Mouse (Mus musculus): ENCODE measurements around the gene Pigb. TPM values are rescaled to one million over a fixed set of nuclear protein-coding genes. Genes with fewer than 3 reads are reported as not detected.
A peak's percentile ranks its signal among the peaks of the same experiment; 100 is the strongest.

The Pigb gene
- polyA plus RNA-seq, 1 experiment from 2014 or later: 14.7 TPM

DNA sequence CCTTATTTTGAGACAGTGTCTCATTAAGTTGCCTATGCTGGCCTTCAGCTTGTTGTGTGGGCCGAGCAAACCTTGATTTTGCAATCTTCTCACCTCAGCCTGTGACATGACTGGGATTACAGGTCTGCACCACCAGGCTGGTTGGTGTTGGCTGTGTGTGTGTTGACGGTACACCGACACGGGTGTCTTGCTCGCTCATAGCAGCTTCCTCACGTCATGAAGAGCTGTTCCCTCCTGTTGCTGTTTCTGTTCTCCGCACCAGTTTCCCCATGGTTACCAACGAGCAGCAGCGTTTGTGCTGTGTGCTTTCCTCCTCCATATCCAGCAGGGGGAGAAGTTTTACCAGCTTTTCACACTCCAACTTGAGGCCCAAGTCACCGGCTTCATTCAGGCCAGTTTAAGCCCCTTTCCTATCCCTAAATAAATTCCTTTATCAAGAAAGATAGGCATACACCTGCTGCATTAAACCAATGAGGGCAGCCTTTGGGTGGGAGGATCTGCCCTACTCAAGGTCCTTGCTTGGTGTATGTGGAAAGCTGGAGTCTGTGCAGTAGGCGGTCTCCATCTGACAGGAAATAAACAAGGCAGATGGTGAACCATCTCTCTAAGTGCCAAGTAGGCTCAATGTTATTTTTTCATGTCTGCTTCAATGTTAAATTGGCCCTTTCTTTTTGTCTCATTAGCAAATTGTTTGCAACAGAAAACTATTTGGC is 71.7 kb downstream of the Pigb start:
- no peak overlapping the region for H3K27ac ChIP-seq (ENCODE audit: low read length)
- 29% methylated on average over 11 of the region's 11 CpGs for WGBS
- no peak overlapping the region for H3K4me3 ChIP-seq (ENCODE audit: low read length)
- no peak overlapping the region for H3K4me2 ChIP-seq (ENCODE audit: low read depth, low read length)
- peak; percentile 51 for ATAC-seq (ENCODE audit: low read depth)
- 0 out of 2 replicates have a peak overlapping the region, but pooled peaks have one; percentile 9 for H3K9ac ChIP-seq (ENCODE audit: low read length)
- H3K9me3 ChIP-seq (ENCODE audit: control insufficient read depth, low read length): no peaks in the 10 kb centered on the region
- no peaks in the 10 kb centered on the region for H3K27me3 ChIP-seq (ENCODE audit: control insufficient read depth, insufficient read depth, low read depth, low read length)
- H3K4me1 ChIP-seq (replicated peaks; ENCODE audit: control insufficient read depth, insufficient read depth, low read length): no peaks in the 10 kb centered on the region
- H3K36me3 ChIP-seq (ENCODE audit: control insufficient read depth, insufficient read depth, low read length): no peaks in the 10 kb centered on the region

- Histone ChIP-seq H3K36me3 (ENCODE audit: control insufficient read depth, insufficient read depth, low read length) (no peaks in the 10 kb centered on the region), H3K9me3 (ENCODE audit: control insufficient read depth, low read length) (no peaks in the 10 kb centered on the region), H3K9ac (ENCODE audit: low read length) (no peak overlapping the region), H3K27ac (ENCODE audit: low read length) (no peak overlapping the region), H3K4me2 (ENCODE audit: low read depth, low read length) (no peak overlapping the region), H3K27me3 (ENCODE audit: control insufficient read depth, insufficient read depth, low read depth, low read length) (no peaks in the 10 kb centered on the region), H3K4me1 (replicated peaks; ENCODE audit: control insufficient read depth, insufficient read depth, low read length) (no peaks in the 10 kb centered on the region), H3K4me3 (ENCODE audit: low read length) (no peak overlapping the region)
- no peak for ATAC-seq (ENCODE audit: low read depth)
- 74% methylated on average over 15 of the region's 15 CpGs for WGBS
Measured at GRCm38 (mm10) chr9:72961959-72962358, 78.2 kb downstream of the Pigb start.

GRCm38 (mm10) chr9:72961346-72961745 is 78.8 kb downstream of the Pigb start:
- H3K4me1 ChIP-seq (replicated peaks; ENCODE audit: control insufficient read depth, insufficient read depth, low read length): no peaks in the 10 kb centered on the region
- 56% methylated on average over 8 of the region's 8 CpGs for WGBS
- no peak overlapping the region for H3K27ac ChIP-seq (ENCODE audit: low read length)
- no peak for ATAC-seq (ENCODE audit: low read depth)
- no peak overlapping the region for H3K9ac ChIP-seq (ENCODE audit: low read length)
- no peaks in the 10 kb centered on the region for H3K36me3 ChIP-seq (ENCODE audit: control insufficient read depth, insufficient read depth, low read length)
- no peaks in the 10 kb centered on the region for H3K9me3 ChIP-seq (ENCODE audit: control insufficient read depth, low read length)
- no peak overlapping the region for H3K4me2 ChIP-seq (ENCODE audit: low read depth, low read length)
- no peak overlapping the region for H3K4me3 ChIP-seq (ENCODE audit: low read length)
- no peaks in the 10 kb centered on the region for H3K27me3 ChIP-seq (ENCODE audit: control insufficient read depth, insufficient read depth, low read depth, low read length)

- ATAC-seq (ENCODE audit: low read depth): peak; percentile 93
Measured at GRCm38 (mm10) chr9:72958521-72959450, 81.4 kb downstream of the Pigb start, which contains the start of the genes Dyx1c1 and Gm44503. Gene Dyx1c1, plus strand, starts transcription at chr9:72958785. Gene Gm44503, plus strand, starts transcription at chr9:72958852.

More at GRCm38 (mm10) chr9:72958521-72959450, 81.4 kb downstream of the Pigb start, which contains the start of the genes Dyx1c1 and Gm44503:
- peak within 1 kb of the TSS; percentile 75 for H3K4me3 ChIP-seq (ENCODE audit: low read length)
- no peaks in the 10 kb centered on the region for H3K36me3 ChIP-seq (ENCODE audit: control insufficient read depth, insufficient read depth, low read length)
- no peaks in the 10 kb centered on the region for H3K4me1 ChIP-seq (replicated peaks; ENCODE audit: control insufficient read depth, insufficient read depth, low read length)
- no peaks in the 10 kb centered on the region for H3K27me3 ChIP-seq (ENCODE audit: control insufficient read depth, insufficient read depth, low read depth, low read length)
- H3K27ac ChIP-seq (ENCODE audit: low read length): peak within 1 kb of the TSS; percentile 61
- no peaks in the 10 kb centered on the region for H3K9me3 ChIP-seq (ENCODE audit: control insufficient read depth, low read length)
- WGBS: 1% methylated on average over 43 of the region's 43 CpGs
- H3K4me2 ChIP-seq (ENCODE audit: low read depth, low read length): peak within 1 kb of the TSS; percentile 77
- peak within 1 kb of the TSS; percentile 72 for H3K9ac ChIP-seq (ENCODE audit: low read length)

Small RNAs within 50 kb of the gene (microRNA-seq; reads per million reads assigned to microRNA genes)
- gene Gm27353: not detected

Other genes starting within 250 kb of the Pigb start
- gene Prtg, start 233.5 kb downstream of the Pigb start, polyA plus RNA-seq (2015; fragmentation: Nextera tagmentation; extraction: Ambion mirVana): 0.34 and 0.40 TPM in 2 replicates
- 2.9 and 3.0 TPM in 2 replicates for gene Pygo1, start 114.7 kb downstream of the Pigb start, polyA plus RNA-seq (2015; fragmentation: Nextera tagmentation; extraction: Ambion mirVana)
- 2.3 and 2.4 TPM in 2 replicates for gene Dyx1c1, start 81.6 kb downstream of the Pigb start, polyA plus RNA-seq (2015; fragmentation: Nextera tagmentation; extraction: Ambion mirVana)
- gene Gm44503, start 81.5 kb downstream of the Pigb start, polyA plus RNA-seq (2015; fragmentation: Nextera tagmentation; extraction: Ambion mirVana): not detected in 2 replicates
- 30.1 and 30.5 TPM in 2 replicates for gene Ccpg1os, start 55.0 kb downstream of the Pigb start, polyA plus RNA-seq (2015; fragmentation: Nextera tagmentation; extraction: Ambion mirVana)
- 38.5 and 39.4 TPM in 2 replicates for gene Ccpg1, start 54.9 kb downstream of the Pigb start, polyA plus RNA-seq (2015; fragmentation: Nextera tagmentation; extraction: Ambion mirVana)
- gene Rab27a, start 4.5 kb upstream of the Pigb start, polyA plus RNA-seq (2015; fragmentation: Nextera tagmentation; extraction: Ambion mirVana): 11.1 and 13.2 TPM in 2 replicates
- gene Khdc3, start 61.5 kb upstream of the Pigb start, polyA plus RNA-seq (2015; fragmentation: Nextera tagmentation; extraction: Ambion mirVana): 0.15 TPM in 1 of 2 replicates, not detected in the other
- not detected in 2 replicates for gene Gm20509, start 62.1 kb upstream of the Pigb start, polyA plus RNA-seq (2015; fragmentation: Nextera tagmentation; extraction: Ambion mirVana)
- gene Rsl24d1, start 73.0 kb upstream of the Pigb start, polyA plus RNA-seq (2015; fragmentation: Nextera tagmentation; extraction: Ambion mirVana): 88.0 and 91.7 TPM in 2 replicates